Mouse (Mus musculus): ENCODE measurements around the gene Zfp746. TPM values are rescaled to one million over a fixed set of nuclear protein-coding genes. Genes with fewer than 3 reads are reported as not detected.
A peak's percentile ranks its signal among the peaks of the same experiment; 100 is the strongest.
"Not testable (repeated sequence)": the region's sequence is repeated elsewhere in the genome, so short reads cannot be mapped to it uniquely, and the experiment has no call there.

The Zfp746 gene
- polyA plus RNA-seq (2015; fragmentation: Nextera tagmentation; extraction: Ambion mirVana) = 16.9 and 18.0 TPM in 2 replicates

DNA sequence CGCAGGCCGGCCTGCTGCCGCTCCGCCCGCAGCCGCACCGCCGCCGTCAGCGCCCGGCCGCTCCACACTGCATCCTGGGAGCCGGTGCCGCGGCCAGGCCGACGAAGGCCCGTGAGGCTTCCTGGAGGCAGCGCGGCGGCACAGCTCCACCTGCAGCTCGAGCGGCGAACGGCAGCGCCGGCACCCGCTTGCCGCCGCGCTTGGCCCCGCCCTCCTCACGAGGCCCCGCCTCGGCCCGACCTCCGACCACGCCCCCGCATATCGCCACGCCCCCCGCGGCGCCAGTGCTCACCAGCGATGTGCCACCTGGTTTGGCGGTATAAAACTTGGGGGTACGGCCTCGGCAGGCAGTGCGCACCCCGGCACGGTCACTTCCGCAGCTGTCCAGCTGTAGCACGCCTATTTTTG, at the start of gene Zfp746:
TSS of gene Zfp746 (minus strand) at position 123 of the 408 bp plus-strand sequence.
- peak within 1 kb of the TSS; percentile 79 for H3K4me2 ChIP-seq (ENCODE audit: low read length)
- peaks cover 14% of the 10 kb centered on the region for H3K36me3 ChIP-seq (ENCODE audit: control insufficient read depth, insufficient read depth, low read length)
- no peaks in the 10 kb centered on the region for H3K9me3 ChIP-seq (replicated peaks; ENCODE audit: control insufficient read depth, low read length, poor library complexity, severe bottlenecking)
- whole genome bisulfite sequencing = under 1% methylated on average over 50 of the region's 53 CpGs
- H3K4me1 ChIP-seq (ENCODE audit: control insufficient read depth, insufficient read depth, low read length) = peaks cover 10% of the 10 kb centered on the region
- H3K27me3 ChIP-seq (ENCODE audit: control insufficient read depth, insufficient read depth, low read depth, low read length) = no peaks in the 10 kb centered on the region
- ATAC-seq = peak; percentile 94
- H3K9ac ChIP-seq (ENCODE audit: low read depth, low read length) = peak within 1 kb of the TSS; percentile 95
- H3K4me3 ChIP-seq (ENCODE audit: low read depth, low read length) = peak within 1 kb of the TSS; percentile 81
- peak within 1 kb of the TSS; percentile 89 for H3K27ac ChIP-seq (ENCODE audit: low read length)

- H3K4me1 ChIP-seq (ENCODE audit: control insufficient read depth, insufficient read depth, low read length); H3K9me3 ChIP-seq (replicated peaks; ENCODE audit: control insufficient read depth, low read length, poor library complexity, severe bottlenecking); H3K4me2 ChIP-seq (ENCODE audit: low read length); H3K27ac ChIP-seq (ENCODE audit: low read length); H3K36me3 ChIP-seq (ENCODE audit: control insufficient read depth, insufficient read depth, low read length); ATAC-seq; H3K4me3 ChIP-seq (ENCODE audit: low read depth, low read length); H3K27me3 ChIP-seq (ENCODE audit: control insufficient read depth, insufficient read depth, low read depth, low read length); H3K9ac ChIP-seq (ENCODE audit: low read depth, low read length): not testable (repeated sequence)
- WGBS = 74% methylated on average over 4 of the region's 4 CpGs
Observed at GRCm38 (mm10) chr6:48121092-48121491, 34.7 kb upstream of the Zfp746 start.

GRCm38 (mm10) chr6:48116036-48116435, 29.6 kb upstream of the Zfp746 start:
- no peak overlapping the region for H3K27ac ChIP-seq (ENCODE audit: low read length)
- H3K4me3 ChIP-seq (ENCODE audit: low read depth, low read length) = no peak overlapping the region
- H3K4me2 ChIP-seq (ENCODE audit: low read length) = no peak overlapping the region
- no peaks in the 10 kb centered on the region for H3K4me1 ChIP-seq (ENCODE audit: control insufficient read depth, insufficient read depth, low read length)
- H3K27me3 ChIP-seq (ENCODE audit: control insufficient read depth, insufficient read depth, low read depth, low read length) = no peaks in the 10 kb centered on the region
- 78% methylated on average over 3 of the region's 3 CpGs for WGBS
- H3K9me3 ChIP-seq (replicated peaks; ENCODE audit: control insufficient read depth, low read length, poor library complexity, severe bottlenecking) = no peaks in the 10 kb centered on the region
- H3K9ac ChIP-seq (ENCODE audit: low read depth, low read length) = no peak overlapping the region
- no peaks in the 10 kb centered on the region for H3K36me3 ChIP-seq (ENCODE audit: control insufficient read depth, insufficient read depth, low read length)
- ATAC-seq = no peak

- ATAC-seq = peak; percentile 23
Observed at GRCm38 (mm10) chr6:48086957-48087715, 743 bp upstream of the Zfp746 start.

DNA sequence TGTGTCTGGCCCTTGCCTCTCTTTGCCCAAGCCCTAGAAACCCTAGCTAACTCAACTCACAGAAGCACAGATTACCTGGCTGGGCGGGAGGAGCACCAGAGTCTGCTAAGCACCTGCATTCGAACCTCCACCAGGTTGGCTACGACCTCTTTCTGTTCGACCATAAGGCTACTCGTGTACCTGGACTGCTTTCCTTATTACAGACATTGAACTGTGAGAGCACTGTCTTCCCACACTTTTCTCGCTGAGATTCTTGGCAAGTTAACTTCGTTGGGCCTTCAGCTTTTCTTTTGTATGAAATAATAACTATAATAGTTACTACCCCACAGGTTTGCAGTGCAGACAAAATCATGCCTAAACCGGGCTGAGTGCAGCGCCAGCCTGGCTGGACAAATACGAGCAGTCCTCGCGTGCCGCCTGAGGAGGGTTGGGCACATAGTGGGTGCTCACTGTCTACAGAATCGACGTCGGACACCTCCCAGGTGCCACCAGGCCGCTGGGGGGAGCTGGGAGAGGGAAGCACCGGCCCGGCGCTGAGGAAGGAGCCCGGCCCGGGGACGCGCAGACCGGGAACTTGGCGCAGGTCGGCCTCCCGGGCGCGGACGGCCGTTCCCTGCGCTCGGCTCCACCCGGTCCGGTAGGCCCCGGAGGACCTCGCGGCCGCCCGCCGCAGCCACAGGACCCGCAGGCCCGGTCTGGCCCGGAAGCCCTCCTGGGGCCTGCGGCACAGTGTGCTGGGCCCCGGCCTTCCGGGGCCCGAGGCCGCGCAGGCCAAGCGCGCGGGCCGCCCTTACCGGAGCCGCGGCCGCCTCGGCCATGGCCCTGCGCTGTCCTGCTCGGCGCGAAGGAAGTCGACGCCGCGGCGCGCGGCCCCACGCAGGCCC, 630 bp downstream of the Zfp746 start:
- peak overlapping the region; percentile 81 for H3K4me3 ChIP-seq (ENCODE audit: low read depth, low read length)
- peak; percentile 89 for ATAC-seq
- H3K9ac ChIP-seq (ENCODE audit: low read depth, low read length) = peak overlapping the region; percentile 95
- peak overlapping the region; percentile 89 for H3K27ac ChIP-seq (ENCODE audit: low read length)
- WGBS = 3% methylated on average over 55 of the region's 72 CpGs
- H3K36me3 ChIP-seq (ENCODE audit: control insufficient read depth, insufficient read depth, low read length) = peaks cover 17% of the 10 kb centered on the region
- H3K4me2 ChIP-seq (ENCODE audit: low read length) = peak overlapping the region; percentile 79
- H3K27me3 ChIP-seq (ENCODE audit: control insufficient read depth, insufficient read depth, low read depth, low read length) = no peaks in the 10 kb centered on the region
- H3K4me1 ChIP-seq (ENCODE audit: control insufficient read depth, insufficient read depth, low read length) = peaks cover 10% of the 10 kb centered on the region
- H3K9me3 ChIP-seq (replicated peaks; ENCODE audit: control insufficient read depth, low read length, poor library complexity, severe bottlenecking) = no peaks in the 10 kb centered on the region

More at GRCm38 (mm10) chr6:48086957-48087715, 743 bp upstream of the Zfp746 start:
- Histone ChIP-seq H3K36me3 (ENCODE audit: control insufficient read depth, insufficient read depth, low read length) (peaks cover 8% of the 10 kb centered on the region), H3K4me3 (ENCODE audit: low read depth, low read length) (peak overlapping the region; percentile 81), H3K9me3 (replicated peaks; ENCODE audit: control insufficient read depth, low read length, poor library complexity, severe bottlenecking) (no peaks in the 10 kb centered on the region), H3K27me3 (ENCODE audit: control insufficient read depth, insufficient read depth, low read depth, low read length) (no peaks in the 10 kb centered on the region), H3K4me2 (ENCODE audit: low read length) (peak overlapping the region; percentile 79), H3K27ac (ENCODE audit: low read length) (no peak overlapping the region; the same call in 1 of the 2 replicates), H3K4me1 (ENCODE audit: control insufficient read depth, insufficient read depth, low read length) (peaks cover 10% of the 10 kb centered on the region), H3K9ac (ENCODE audit: low read depth, low read length) (no peak overlapping the region)
- WGBS = 41% methylated on average over 14 of the region's 14 CpGs

DNA sequence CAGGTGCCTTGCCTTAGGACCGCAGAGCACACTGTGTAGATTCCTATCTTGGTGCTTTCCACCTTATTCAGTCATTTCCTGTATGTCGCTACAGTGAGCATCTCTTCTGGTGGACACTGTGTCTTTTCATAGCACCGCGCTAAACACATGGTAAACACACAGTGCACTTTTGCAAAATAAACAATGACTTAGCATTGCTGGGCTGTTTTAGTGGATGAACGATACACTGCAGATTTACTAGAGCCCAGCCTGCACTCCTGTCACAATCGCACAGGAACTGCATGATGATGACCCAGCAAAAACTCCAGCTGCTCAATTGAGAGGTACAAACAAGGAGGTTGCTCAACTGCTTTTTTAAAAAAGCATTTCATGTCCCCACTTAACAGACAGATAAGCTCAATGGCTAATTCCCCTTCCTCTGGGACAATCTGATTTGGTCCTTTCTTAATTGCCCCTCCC, 2.6 kb downstream of the Zfp746 start:
- H3K4me2 ChIP-seq (ENCODE audit: low read length) = no peak overlapping the region
- no peaks in the 10 kb centered on the region for H3K27me3 ChIP-seq (ENCODE audit: control insufficient read depth, insufficient read depth, low read depth, low read length)
- H3K36me3 ChIP-seq (ENCODE audit: control insufficient read depth, insufficient read depth, low read length) = peaks cover 23% of the 10 kb centered on the region
- WGBS = 92% methylated on average over 6 of the region's 6 CpGs
- no peaks in the 10 kb centered on the region for H3K9me3 ChIP-seq (replicated peaks; ENCODE audit: control insufficient read depth, low read length, poor library complexity, severe bottlenecking)
- H3K4me1 ChIP-seq (ENCODE audit: control insufficient read depth, insufficient read depth, low read length) = peaks cover 10% of the 10 kb centered on the region
- no peak overlapping the region for H3K27ac ChIP-seq (ENCODE audit: low read length)
- no peak overlapping the region for H3K4me3 ChIP-seq (ENCODE audit: low read depth, low read length)
- H3K9ac ChIP-seq (ENCODE audit: low read depth, low read length) = no peak overlapping the region
- no peak for ATAC-seq

DNA sequence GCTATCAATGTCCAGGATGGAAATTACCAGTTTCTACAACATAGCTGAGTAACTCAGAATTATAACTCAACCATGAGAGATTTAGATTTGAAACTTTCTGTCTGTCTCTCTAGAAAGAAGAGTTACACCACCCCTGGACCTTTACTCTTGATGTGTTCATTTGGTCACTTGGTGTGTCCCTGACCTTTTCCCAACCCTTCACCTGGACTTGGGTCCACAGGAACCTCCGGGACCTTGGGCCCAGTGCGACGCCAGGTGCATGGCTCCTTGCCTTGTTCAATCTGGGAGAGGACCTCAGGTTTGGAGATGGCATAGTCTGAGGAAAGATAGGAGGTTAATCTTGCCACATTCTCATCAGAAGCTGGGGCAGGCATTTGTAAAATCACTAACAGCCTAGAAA, 4.4 kb downstream of the Zfp746 start:
- WGBS = 98% methylated on average over 3 of the region's 3 CpGs
- Histone ChIP-seq H3K4me2 (ENCODE audit: low read length) (no peak overlapping the region), H3K4me1 (ENCODE audit: control insufficient read depth, insufficient read depth, low read length) (peaks cover 10% of the 10 kb centered on the region), H3K4me3 (ENCODE audit: low read depth, low read length) (no peak overlapping the region), H3K9me3 (replicated peaks; ENCODE audit: control insufficient read depth, low read length, poor library complexity, severe bottlenecking) (no peaks in the 10 kb centered on the region), H3K27ac (ENCODE audit: low read length) (no peak overlapping the region), H3K9ac (ENCODE audit: low read depth, low read length) (no peak overlapping the region), H3K27me3 (ENCODE audit: control insufficient read depth, insufficient read depth, low read depth, low read length) (no peaks in the 10 kb centered on the region), H3K36me3 (ENCODE audit: control insufficient read depth, insufficient read depth, low read length) (peaks cover 25% of the 10 kb centered on the region)
- ATAC-seq = no peak

- 97% methylated on average over 5 of the region's 5 CpGs for WGBS
- Histone ChIP-seq H3K36me3 (ENCODE audit: control insufficient read depth, insufficient read depth, low read length) (peaks cover 25% of the 10 kb centered on the region), H3K27ac (ENCODE audit: low read length) (no peak overlapping the region), H3K9me3 (replicated peaks; ENCODE audit: control insufficient read depth, low read length, poor library complexity, severe bottlenecking) (no peaks in the 10 kb centered on the region), H3K27me3 (ENCODE audit: control insufficient read depth, insufficient read depth, low read depth, low read length) (no peaks in the 10 kb centered on the region), H3K4me3 (ENCODE audit: low read depth, low read length) (no peak overlapping the region), H3K9ac (ENCODE audit: low read depth, low read length) (no peak overlapping the region), H3K4me2 (ENCODE audit: low read length) (no peak overlapping the region), H3K4me1 (ENCODE audit: control insufficient read depth, insufficient read depth, low read length) (peaks cover 10% of the 10 kb centered on the region)
- no peak for ATAC-seq
Observed at GRCm38 (mm10) chr6:48081021-48081420, 5.4 kb downstream of the Zfp746 start.

Data from midbrain, embryonic 16.5 days (tissue).